Mouse (Mus musculus) heart, postnatal 10 days (tissue): ENCODE results near the gene Tuba3b. TPM values are rescaled to one million over a fixed set of nuclear protein-coding genes. Genes with fewer than 3 reads are reported as not detected.

Source experiments
- DNase-seq, 2 experiments: peaks; one replicate each; pipeline ENCODE4 v3.0.0; 2021
- intact Hi-C: fragments of 180-260 bp; cut with DNase I; formaldehyde crosslinking; loops from one replicate; pipeline ENCODE4 v1.15.1; 2025
- total RNA-seq, 2 experiments: library from RNA; stranded (reverse); gene quantifications; 2 replicates each; pipeline ENCODE4 v1.2.3; 2021

Tuba3b gene
- total RNA-seq, 2 experiments from 2014 or later: 0.27 to 0.38 TPM

- DNase-seq: no peak
- intact Hi-C loops: loop anchor here (2.0 kb wide), 1 partner anchor 88 kb away; the partner anchor contains the start of gene Rassf8
Measured at GRCm38 (mm10) chr6:145659116-145659515, 43.6 kb downstream of the Tuba3b start.

GRCm38 (mm10) chr6:145660943-145661342 is 45.4 kb downstream of the Tuba3b start:
- intact Hi-C loops: no loop called here
- no peak for DNase-seq

- intact Hi-C loops: no loop called here
- no peak for DNase-seq
Measured at GRCm38 (mm10) chr6:145664208-145664607, 48.7 kb downstream of the Tuba3b start.

GRCm38 (mm10) chr6:145665751-145666150 is 50.2 kb downstream of the Tuba3b start:
- intact Hi-C loops: no loop called here
- no peak for DNase-seq

- peak; percentile 38 to 47 for DNase-seq
- intact Hi-C loops: no loop called here
Measured at GRCm38 (mm10) chr6:145667654-145668053, 52.1 kb downstream of the Tuba3b start.

- intact Hi-C loops: no loop called here
- DNase-seq: peak in 1 of 2 experiments; percentile 15
Measured at GRCm38 (mm10) chr6:145669596-145670071, 54.1 kb downstream of the Tuba3b start.

Other genes starting within 250 kb of the Tuba3b start
- gene Lmntd1, start 1.4 kb upstream of the Tuba3b start, total RNA-seq: 1 to 10 TPM; 1.5 TPM
- gene Rassf8, start 131.0 kb downstream of the Tuba3b start, total RNA-seq: 10 to 100 TPM; 75.4 to 82.3 TPM
- gene Bhlhe41, start 249.8 kb downstream of the Tuba3b start, total RNA-seq: 10 to 100 TPM; 15.9 to 17.4 TPM